Mouse (Mus musculus) brain, embryonic 14.5 days (tissue): ENCODE measurements around the gene Chst15.

Experiments
- CTCF ChIP-seq: fragments of 200-500 bp; IDR thresholded peaks from 2 replicates; pipeline ENCODE4 v1.5.1; 2012; ENCODE audit warnings: inconsistent platforms, mild to moderate bottlenecking, moderate library complexity, borderline replicate concordance; ENCODE audit not compliant: insufficient read depth, insufficient read length; ENCODE audit errors: extremely low read depth
- POLR2A ChIP-seq: fragments of 200-500 bp; IDR thresholded peaks from 2 replicates; pipeline ENCODE4 v1.6.1; 2012; ENCODE audit warnings: mild to moderate bottlenecking, inconsistent platforms, borderline replicate concordance; ENCODE audit not compliant: poor library complexity, insufficient read depth, insufficient read length, severe bottlenecking; ENCODE audit errors: extremely low read depth

DNA sequence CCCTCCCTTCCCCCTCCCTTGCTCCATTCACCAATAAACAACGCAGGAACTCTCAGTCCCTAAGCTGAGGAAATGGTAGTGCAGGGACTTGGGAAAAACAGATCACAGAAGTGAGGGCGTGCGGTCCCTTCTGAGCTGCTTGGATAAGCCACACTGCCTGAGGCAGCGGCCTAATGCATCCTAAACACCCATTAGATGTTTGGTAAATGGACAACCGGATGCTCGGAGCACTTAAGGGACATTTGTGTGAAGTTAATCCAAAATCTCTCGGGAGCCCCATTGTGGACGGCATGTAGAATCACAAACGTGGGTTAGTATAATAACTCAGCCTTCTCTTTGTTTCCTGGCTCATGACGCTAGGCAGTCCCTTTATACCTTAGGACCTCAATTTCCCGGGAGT, 15.1 kb upstream of the Chst15 start:
- TF ChIP-seq CTCF, result no peak
- no peak for TF ChIP-seq POLR2A
